Mouse (Mus musculus) limb, embryonic 15.5 days (tissue): Measurements from ENCODE around the gene A530032D15Rik. TPM values are rescaled to one million over a fixed set of nuclear protein-coding genes. Genes with fewer than 3 reads are reported as not detected.
"Not testable (repeated sequence)": the region's sequence is repeated elsewhere in the genome, so short reads cannot be mapped to it uniquely, and the experiment has no call there.

Experiments used
- ATAC-seq: fragments of 200-750 bp; cut with Nextera tagmentation; 2 replicates; pipeline ENCODE4 v1.8.0; 2017; ENCODE audit warnings: low read depth, moderate TSS enrichment; ENCODE audit not compliant: insufficient number of reproducible peaks, low FRiP score, low TSS enrichment
- H3K27ac ChIP-seq: fragments of 300-500 bp; sonication (generic); 2 replicates; pipeline ENCODE4 v1.5.1; 2015; ENCODE audit warnings: moderate library complexity, mild to moderate bottlenecking, inconsistent platforms
- H3K27me3 ChIP-seq: fragments of 300-500 bp; sonication (generic); 2 replicates; pipeline ENCODE4 v1.6.1; 2015; ENCODE audit warnings: inconsistent platforms
- H3K36me3 ChIP-seq: fragments of 300-500 bp; sonication (generic); 2 replicates; pipeline ENCODE4 v1.6.1; 2015; ENCODE audit warnings: inconsistent platforms
- H3K4me1 ChIP-seq: fragments of 300-500 bp; sonication (generic); 2 replicates; pipeline ENCODE4 v1.6.1; 2015; ENCODE audit warnings: inconsistent platforms
- H3K4me2 ChIP-seq: fragments of 300-500 bp; sonication (generic); 2 replicates; pipeline ENCODE4 v1.6.1; 2015; ENCODE audit warnings: mild to moderate bottlenecking, inconsistent platforms
- H3K4me3 ChIP-seq: fragments of 300-500 bp; sonication (generic); 2 replicates; pipeline ENCODE4 v1.5.1; 2015; ENCODE audit warnings: mild to moderate bottlenecking, inconsistent platforms
- H3K9ac ChIP-seq: fragments of 300-500 bp; sonication (generic); 2 replicates; pipeline ENCODE4 v1.6.1; 2015; ENCODE audit warnings: inconsistent platforms
- H3K9me3 ChIP-seq: fragments of 300-500 bp; sonication (generic); 2 replicates; pipeline ENCODE4 v1.6.1; 2016; ENCODE audit warnings: inconsistent platforms
- WGBS: fragments of 180-500 bp; shearing (Covaris S2); methylation state at CpG from one replicate; pipeline ENCODE4 v1.1.7; 2015; 5-methylcytosine and 5-hydroxymethylcytosine counted together
- polyA plus RNA-seq: library from polyadenylated mRNA; unstranded; fragments of >200 nt; fragmentation: Nextera tagmentation; extraction: Ambion mirVana; gene quantifications from 2 replicates; pipeline ENCODE4 v1.2.1, GENCODE M21; 2015

The A530032D15Rik gene
- not detected in 2 replicates for polyA plus RNA-seq

GRCm38 (mm10) chr1:85109753-85110152 lies at the start of gene A530032D15Rik:
Gene A530032D15Rik, minus strand, starts transcription at chr1:85109853.
- H3K9ac ChIP-seq, H3K27ac ChIP-seq, ATAC-seq, H3K27me3 ChIP-seq, H3K4me1 ChIP-seq, H3K9me3 ChIP-seq, H3K4me2 ChIP-seq, H3K4me3 ChIP-seq, H3K36me3 ChIP-seq: not testable (repeated sequence)
- 80% methylated on average over 1 of the region's 7 CpGs for WGBS

- H3K27me3 ChIP-seq, H3K27ac ChIP-seq, ATAC-seq, H3K4me3 ChIP-seq, H3K9ac ChIP-seq, H3K9me3 ChIP-seq, H3K36me3 ChIP-seq, H3K4me1 ChIP-seq, H3K4me2 ChIP-seq: not testable (repeated sequence)
- 77% methylated on average over 4 of the region's 5 CpGs for WGBS
Measured at GRCm38 (mm10) chr1:85155151-85155550, 45.5 kb upstream of the A530032D15Rik start.

GRCm38 (mm10) chr1:85133671-85134070 lies 24.0 kb upstream of the A530032D15Rik start:
- 89% methylated on average over 22 of the region's 22 CpGs for WGBS
- H3K4me1 ChIP-seq, H3K9me3 ChIP-seq, H3K4me3 ChIP-seq, H3K4me2 ChIP-seq, H3K27me3 ChIP-seq, H3K36me3 ChIP-seq, H3K27ac ChIP-seq, H3K9ac ChIP-seq, ATAC-seq: not testable (repeated sequence)

- H3K9me3 ChIP-seq, ATAC-seq: not testable (repeated sequence)
- 93% methylated on average over 4 of the region's 4 CpGs for WGBS
Measured at GRCm38 (mm10) chr1:85121841-85122240, 12.2 kb upstream of the A530032D15Rik start.

GRCm38 (mm10) chr1:85118341-85118740 lies 8.7 kb upstream of the A530032D15Rik start:
- WGBS: 78% methylated on average over 5 of the region's 6 CpGs
- not testable (repeated sequence) for H3K27me3 ChIP-seq, ATAC-seq, H3K9me3 ChIP-seq, H3K4me3 ChIP-seq, H3K9ac ChIP-seq, H3K27ac ChIP-seq, H3K4me1 ChIP-seq, H3K4me2 ChIP-seq, H3K36me3 ChIP-seq

More at GRCm38 (mm10) chr1:85121841-85122240, 12.2 kb upstream of the A530032D15Rik start:
- not testable (repeated sequence) for H3K4me1 ChIP-seq, H3K27me3 ChIP-seq, H3K4me2 ChIP-seq, H3K36me3 ChIP-seq, H3K27ac ChIP-seq, H3K4me3 ChIP-seq, H3K9ac ChIP-seq

GRCm38 (mm10) chr1:85117537-85117936 lies 7.9 kb upstream of the A530032D15Rik start:
- H3K4me3 ChIP-seq, H3K9me3 ChIP-seq, H3K4me1 ChIP-seq, H3K9ac ChIP-seq, ATAC-seq, H3K27ac ChIP-seq, H3K36me3 ChIP-seq, H3K27me3 ChIP-seq, H3K4me2 ChIP-seq: not testable (repeated sequence)
- WGBS: 67% methylated on average over 5 of the region's 6 CpGs

- not testable (repeated sequence) for H3K27ac ChIP-seq, H3K4me1 ChIP-seq, H3K27me3 ChIP-seq, H3K4me3 ChIP-seq, ATAC-seq, H3K9ac ChIP-seq, H3K4me2 ChIP-seq, H3K36me3 ChIP-seq, H3K9me3 ChIP-seq
- 48% methylated on average over 6 of the region's 6 CpGs for WGBS
Measured at GRCm38 (mm10) chr1:85114666-85115402, 5.2 kb upstream of the A530032D15Rik start.

- H3K9me3 ChIP-seq: not testable (repeated sequence)
- 77% methylated on average over 3 of the region's 3 CpGs for WGBS
Measured at GRCm38 (mm10) chr1:85114078-85114477, 4.4 kb upstream of the A530032D15Rik start.

GRCm38 (mm10) chr1:85112889-85113288 lies 3.2 kb upstream of the A530032D15Rik start:
- not testable (repeated sequence) for H3K4me1 ChIP-seq, H3K4me2 ChIP-seq, H3K9me3 ChIP-seq, H3K4me3 ChIP-seq, H3K27me3 ChIP-seq, ATAC-seq, H3K9ac ChIP-seq, H3K36me3 ChIP-seq, H3K27ac ChIP-seq
- WGBS: 69% methylated on average over 2 of the region's 5 CpGs

More at GRCm38 (mm10) chr1:85114078-85114477, 4.4 kb upstream of the A530032D15Rik start:
- not testable (repeated sequence) for H3K27ac ChIP-seq, H3K9ac ChIP-seq, H3K27me3 ChIP-seq, H3K4me2 ChIP-seq, H3K4me1 ChIP-seq, H3K4me3 ChIP-seq, H3K36me3 ChIP-seq
- peak; percentile 67; the same call in 1 of the 2 replicates for ATAC-seq

- H3K4me1 ChIP-seq, H3K9me3 ChIP-seq, H3K36me3 ChIP-seq, H3K27ac ChIP-seq, ATAC-seq, H3K4me3 ChIP-seq, H3K4me2 ChIP-seq, H3K9ac ChIP-seq, H3K27me3 ChIP-seq: not testable (repeated sequence)
- 83% methylated on average over 7 of the region's 7 CpGs for WGBS
Measured at GRCm38 (mm10) chr1:85112266-85112665, 2.6 kb upstream of the A530032D15Rik start.

GRCm38 (mm10) chr1:85111572-85111971 lies 1.9 kb upstream of the A530032D15Rik start:
- not testable (repeated sequence) for H3K4me1 ChIP-seq, H3K9me3 ChIP-seq, ATAC-seq, H3K36me3 ChIP-seq, H3K9ac ChIP-seq, H3K4me2 ChIP-seq, H3K27ac ChIP-seq, H3K4me3 ChIP-seq, H3K27me3 ChIP-seq
- 68% methylated on average over 10 of the region's 10 CpGs for WGBS

- 77% methylated on average over 3 of the region's 3 CpGs for WGBS
Measured at GRCm38 (mm10) chr1:85110876-85111275, 1.2 kb upstream of the A530032D15Rik start.

GRCm38 (mm10) chr1:85106013-85106412 lies 3.6 kb downstream of the A530032D15Rik start:
- ATAC-seq, H3K4me3 ChIP-seq, H3K27me3 ChIP-seq, H3K36me3 ChIP-seq, H3K4me1 ChIP-seq, H3K9ac ChIP-seq, H3K27ac ChIP-seq, H3K4me2 ChIP-seq, H3K9me3 ChIP-seq: not testable (repeated sequence)
- WGBS: 70% methylated on average over 5 of the region's 6 CpGs

More at GRCm38 (mm10) chr1:85110876-85111275, 1.2 kb upstream of the A530032D15Rik start:
- H3K27me3 ChIP-seq, H3K4me1 ChIP-seq, H3K4me3 ChIP-seq, ATAC-seq, H3K27ac ChIP-seq, H3K9me3 ChIP-seq, H3K4me2 ChIP-seq, H3K36me3 ChIP-seq, H3K9ac ChIP-seq: not testable (repeated sequence)
